Mouse (Mus musculus) brain, embryonic 14.5 days (tissue): ENCODE measurements at regions not wholly inside any gene's neighbourhood (a gene's known extent, or its start where the extent isn't known, plus 50 kb on each side); places are given as distances from the start of the nearest gene placed in this dataset.

ENCODE experiments used
- DNase-seq: peaks from one replicate; pipeline ENCODE4 v3.0.0-alpha.2; 2011; ENCODE audit warnings: low read depth
- CTCF ChIP-seq: fragments of 200-500 bp; IDR thresholded peaks from 2 replicates; pipeline ENCODE4 v1.5.1; 2012; ENCODE audit warnings: inconsistent platforms, mild to moderate bottlenecking, moderate library complexity, borderline replicate concordance; ENCODE audit not compliant: insufficient read depth, insufficient read length; ENCODE audit errors: extremely low read depth
- POLR2A ChIP-seq: fragments of 200-500 bp; IDR thresholded peaks from 2 replicates; pipeline ENCODE4 v1.6.1; 2012; ENCODE audit warnings: mild to moderate bottlenecking, inconsistent platforms, borderline replicate concordance; ENCODE audit not compliant: poor library complexity, insufficient read depth, insufficient read length, severe bottlenecking; ENCODE audit errors: extremely low read depth

DNA sequence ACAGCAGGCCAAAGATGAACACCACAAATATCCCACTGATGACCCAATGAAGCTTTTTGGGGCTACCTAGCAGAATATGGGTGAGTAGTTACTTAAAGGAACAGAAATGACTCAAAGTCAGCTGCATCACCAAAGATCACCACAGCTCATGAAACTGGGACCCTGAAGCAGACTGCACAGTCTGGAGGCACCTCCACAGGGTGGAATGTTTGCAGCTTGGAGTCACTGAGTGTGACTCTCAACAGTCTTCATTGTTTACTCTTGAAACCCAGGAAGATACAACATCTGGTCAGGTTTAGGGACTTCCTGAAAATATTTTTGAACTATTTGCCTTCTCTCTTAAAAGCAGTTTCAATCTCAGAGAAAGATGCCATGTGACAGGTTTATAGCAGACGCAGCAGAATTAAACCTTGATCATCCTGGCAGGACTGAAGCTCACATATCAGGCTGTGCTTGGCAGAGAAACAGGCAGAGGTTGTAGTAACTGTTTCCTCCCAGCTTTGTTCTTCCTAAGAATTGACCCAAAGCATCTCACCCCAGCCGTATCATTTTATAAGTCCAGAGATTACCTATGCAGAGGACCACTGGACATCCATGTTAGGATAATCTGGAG is 944.1 kb upstream of the Adgrl4 start:
- no peak for TF ChIP-seq POLR2A
- TF ChIP-seq CTCF: no peak
- DNase-seq: no peak

DNA sequence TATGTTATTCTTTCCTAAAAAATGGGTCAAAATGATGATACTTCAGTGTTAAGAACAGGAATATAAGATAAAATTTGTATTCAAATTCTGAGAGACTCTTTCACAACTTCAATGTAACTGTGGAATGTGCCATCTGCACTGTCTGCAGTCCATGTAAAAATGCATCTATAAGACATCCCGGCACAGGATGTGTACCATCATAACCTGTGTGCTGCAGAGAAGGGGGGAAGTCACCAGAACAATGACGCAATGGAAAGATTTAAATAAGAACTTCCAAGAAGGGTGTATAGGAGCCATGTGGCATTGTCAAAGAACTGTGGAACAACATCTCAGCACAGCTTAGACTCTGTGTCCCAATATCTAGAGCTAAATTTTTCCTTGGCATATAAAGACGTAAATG is 906.7 kb upstream of the Adgrl4 start:
- DNase-seq: no peak
- TF ChIP-seq CTCF (no peak), POLR2A (no peak)

DNA sequence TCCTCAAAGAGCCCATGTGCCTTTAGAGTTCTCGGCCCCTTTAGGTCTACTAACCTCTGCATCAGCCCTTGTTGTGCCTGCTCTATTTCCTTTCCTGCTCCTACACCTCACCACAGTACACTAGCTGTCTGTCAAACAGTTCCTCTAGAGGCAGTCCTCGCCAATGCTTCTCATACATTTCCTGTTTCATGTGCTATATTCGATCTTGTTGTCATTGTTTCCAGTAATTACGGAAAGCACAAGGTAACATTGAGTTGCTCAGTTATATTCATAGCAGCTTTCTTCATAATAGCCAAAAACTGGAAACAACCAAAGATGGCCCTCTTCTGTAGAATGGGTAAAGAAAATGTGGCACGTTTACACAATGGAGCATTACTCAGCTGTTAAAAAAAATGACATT is 894.6 kb upstream of the Adgrl4 start:
- no peak for DNase-seq
- TF ChIP-seq CTCF (no peak), POLR2A (no peak)

DNA sequence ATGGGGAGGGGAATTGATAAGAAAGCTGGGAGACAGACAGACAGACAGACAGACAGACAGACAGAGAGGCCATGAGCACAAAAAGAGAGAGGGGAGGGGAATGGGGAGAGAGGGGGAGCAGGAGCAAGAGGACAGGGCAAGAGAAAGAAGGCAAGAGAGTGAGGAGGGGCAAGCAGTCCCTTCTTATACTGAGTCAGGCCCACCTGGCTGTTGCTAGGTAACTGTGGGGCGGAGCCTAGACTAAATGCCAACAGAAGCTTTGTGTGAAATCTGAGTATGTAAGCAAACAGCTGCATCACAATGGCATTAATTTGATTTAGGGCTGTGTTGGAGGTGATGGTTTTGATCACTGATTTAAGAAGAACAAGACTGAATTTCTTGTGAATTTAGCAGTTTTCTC is 849.2 kb upstream of the Adgrl4 start:
- TF ChIP-seq POLR2A: no peak
- no peak for TF ChIP-seq CTCF
- peak; percentile 35 for DNase-seq

DNA sequence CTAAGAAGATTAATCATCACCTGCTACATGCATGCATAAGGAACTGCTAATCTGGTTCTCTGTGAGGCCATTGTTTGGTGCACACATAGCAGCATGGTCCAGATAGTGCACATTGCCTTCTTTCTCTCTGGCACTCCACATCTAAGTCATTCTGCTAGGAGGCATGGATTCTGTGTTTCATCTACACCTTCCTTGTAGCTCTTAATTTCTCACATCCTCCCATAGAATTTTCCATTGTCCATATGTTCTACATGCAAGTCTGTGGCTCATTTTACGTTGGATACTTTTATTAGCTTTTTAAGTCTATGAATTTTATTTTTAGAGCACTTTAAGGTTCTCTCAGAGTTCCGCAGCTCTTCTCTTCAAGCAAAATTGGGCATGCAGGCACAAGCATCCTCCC is 846.7 kb upstream of the Adgrl4 start:
- no peak for TF ChIP-seq POLR2A
- TF ChIP-seq CTCF: no peak
- DNase-seq: no peak

DNA sequence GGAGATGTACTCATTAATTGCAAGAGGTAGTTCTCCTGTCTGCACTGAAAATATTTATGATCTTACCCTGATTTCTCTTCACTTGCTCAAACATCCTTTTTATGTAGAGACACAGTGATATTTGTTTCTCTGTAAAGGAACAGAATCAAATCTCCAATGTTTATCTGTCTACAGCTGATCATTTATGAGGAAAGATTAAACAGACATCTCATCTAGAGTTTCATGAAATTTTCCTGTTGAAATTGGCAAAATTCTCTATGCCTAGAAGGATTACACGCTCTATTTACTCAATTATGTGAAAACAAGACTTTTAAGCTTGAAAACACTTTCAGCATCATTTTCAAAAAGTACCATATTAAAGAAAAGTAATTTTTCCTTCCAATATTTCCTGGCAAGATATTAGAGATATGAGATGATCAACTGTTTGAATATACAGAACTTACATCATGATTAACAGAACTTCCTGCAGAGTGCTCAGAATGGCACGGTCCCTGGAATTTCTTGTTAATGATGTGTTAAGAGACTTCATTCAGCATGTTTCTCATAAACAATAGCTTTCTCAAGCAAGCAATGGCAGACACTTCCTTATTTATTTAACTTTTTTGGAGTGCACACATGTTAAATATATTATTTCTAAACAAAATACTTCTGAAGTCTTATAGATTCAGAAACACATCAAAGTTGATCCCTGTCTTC is 834.1 kb upstream of the Adgrl4 start:
- TF ChIP-seq POLR2A (no peak), CTCF (no peak)
- no peak for DNase-seq

DNA sequence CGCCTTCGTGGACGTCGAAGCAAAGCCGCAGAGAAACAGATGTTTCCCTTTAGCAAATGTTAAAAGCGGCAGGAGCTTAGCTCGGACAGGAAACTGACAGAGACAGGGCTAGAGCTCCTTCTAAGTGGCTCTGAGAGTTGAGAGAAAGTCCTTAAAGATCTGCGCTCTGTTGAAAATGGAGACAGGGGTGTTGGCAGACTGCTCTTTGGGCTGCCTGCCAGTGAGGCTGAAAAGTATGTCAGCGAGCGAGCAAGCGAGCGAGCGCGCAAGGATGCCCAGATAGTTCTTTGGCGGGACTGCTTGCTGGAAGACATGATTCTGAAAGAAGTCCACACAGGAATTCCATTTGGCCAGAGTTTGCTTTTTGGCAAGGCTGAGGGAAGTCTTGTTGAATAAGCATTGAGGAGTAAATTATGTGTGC is 827.0 kb upstream of the Adgrl4 start:
- no peak for TF ChIP-seq POLR2A
- TF ChIP-seq CTCF: no peak
- peak; percentile 88 for DNase-seq

DNA sequence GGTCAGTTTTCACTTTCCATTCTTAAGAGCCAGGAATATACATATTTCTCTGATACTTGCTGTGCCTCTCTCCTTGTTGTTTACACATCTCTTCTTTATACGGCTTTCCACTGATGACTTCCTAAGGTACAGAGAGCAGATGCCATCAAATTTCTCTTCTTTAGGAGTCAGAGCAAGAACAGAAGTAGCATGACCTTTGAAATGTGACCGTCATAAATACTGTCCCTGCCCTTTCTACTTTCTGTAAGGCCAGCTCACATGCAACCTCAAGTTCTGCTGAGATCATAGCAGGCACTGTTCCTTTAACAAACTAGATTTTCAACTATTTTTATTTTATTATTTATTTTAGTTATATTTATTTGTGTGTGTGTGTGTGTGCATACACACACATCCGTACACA is 800.1 kb upstream of the Adgrl4 start:
- TF ChIP-seq POLR2A: no peak
- no peak for DNase-seq

DNA sequence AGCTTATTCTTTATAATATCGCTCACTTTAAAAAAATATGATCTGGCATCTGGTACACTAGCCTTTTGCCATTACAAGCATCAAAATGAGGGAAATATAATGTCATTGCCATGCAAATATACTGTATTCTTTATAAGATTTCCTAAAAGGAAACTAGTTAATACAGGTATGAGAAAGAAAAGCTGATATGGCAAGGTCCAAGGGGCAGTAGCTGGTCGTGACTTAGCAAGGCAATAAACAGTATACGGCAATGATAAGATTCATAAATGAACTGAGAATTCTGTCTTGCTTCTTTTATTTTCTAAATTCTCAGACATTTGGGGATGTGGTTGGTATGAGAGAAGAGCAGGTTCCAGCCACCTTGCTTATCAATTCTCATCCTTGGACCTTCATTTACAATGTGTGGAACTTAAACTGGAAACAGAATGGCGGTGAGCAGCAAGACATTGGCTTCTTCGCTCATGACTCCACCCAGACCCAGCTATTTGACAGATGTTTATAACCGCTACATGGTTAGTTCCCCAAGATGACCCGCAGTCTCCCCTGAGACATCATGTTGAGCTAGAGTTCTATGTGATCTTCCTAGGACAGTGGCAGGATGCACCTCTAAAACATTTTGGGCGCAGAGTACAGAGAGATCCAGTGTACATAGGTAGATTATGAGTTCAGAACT is 797.5 kb upstream of the Adgrl4 start:
- no peak for TF ChIP-seq POLR2A
- no peak for TF ChIP-seq CTCF
- no peak for DNase-seq

DNA sequence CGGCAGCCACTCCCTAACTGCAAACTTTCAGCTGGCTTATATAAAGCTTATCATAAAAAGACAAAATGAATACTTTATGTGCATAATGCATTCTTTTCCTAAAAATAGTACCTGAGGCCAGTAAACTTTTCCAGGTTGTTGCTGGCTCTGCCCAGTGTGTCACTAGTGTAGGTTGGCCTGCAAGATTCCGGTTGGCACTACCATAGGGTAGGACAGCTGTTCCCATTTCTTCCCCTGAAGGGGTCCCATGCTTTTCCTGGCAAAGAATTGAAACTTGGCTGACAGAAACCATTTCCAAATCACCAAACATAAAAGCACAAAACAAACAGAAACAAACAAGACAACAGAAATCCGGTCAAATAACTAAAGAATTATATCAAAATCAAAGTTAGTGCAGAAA is 789.6 kb upstream of the Adgrl4 start:
- DNase-seq: peak; percentile 43
- no peak for TF ChIP-seq POLR2A
- no peak for TF ChIP-seq CTCF

DNA sequence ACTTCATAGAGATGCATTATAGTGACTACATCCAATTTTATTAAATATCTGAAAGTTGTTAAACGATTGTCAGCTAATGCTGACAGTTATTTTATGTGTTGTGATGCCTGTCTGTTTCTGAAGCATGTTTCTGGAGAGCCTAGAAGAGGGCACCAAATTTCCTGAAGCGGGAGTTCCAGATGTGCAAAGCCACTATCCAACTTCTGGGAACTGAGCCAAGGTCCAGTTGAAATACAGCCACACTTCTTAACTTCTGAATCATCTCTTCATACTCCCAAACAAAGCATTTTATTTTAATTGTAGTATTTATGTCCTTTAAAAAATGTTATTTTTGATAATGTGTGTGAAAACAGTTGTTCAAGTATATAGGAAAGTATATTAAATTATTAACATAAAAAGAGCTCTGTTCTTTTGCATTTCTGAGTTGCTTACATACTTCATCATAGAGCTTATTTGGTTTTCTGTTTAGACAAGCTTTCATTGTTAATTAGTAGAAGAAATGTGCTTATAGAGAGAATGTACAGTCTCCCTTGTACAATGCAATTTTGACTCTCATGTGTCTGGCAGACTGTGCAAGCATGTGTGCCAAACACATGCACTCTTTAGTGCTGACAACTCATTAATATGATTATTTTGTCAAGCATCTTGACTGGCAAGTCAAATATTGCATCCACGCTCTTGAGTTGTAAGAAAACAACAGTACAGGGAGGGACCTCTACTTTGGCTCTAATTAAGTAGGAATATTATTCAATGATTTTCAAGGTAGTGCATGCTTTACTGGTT is 787.7 kb upstream of the Adgrl4 start:
- TF ChIP-seq POLR2A: no peak
- no peak for TF ChIP-seq CTCF
- peak; percentile 74 for DNase-seq

DNA sequence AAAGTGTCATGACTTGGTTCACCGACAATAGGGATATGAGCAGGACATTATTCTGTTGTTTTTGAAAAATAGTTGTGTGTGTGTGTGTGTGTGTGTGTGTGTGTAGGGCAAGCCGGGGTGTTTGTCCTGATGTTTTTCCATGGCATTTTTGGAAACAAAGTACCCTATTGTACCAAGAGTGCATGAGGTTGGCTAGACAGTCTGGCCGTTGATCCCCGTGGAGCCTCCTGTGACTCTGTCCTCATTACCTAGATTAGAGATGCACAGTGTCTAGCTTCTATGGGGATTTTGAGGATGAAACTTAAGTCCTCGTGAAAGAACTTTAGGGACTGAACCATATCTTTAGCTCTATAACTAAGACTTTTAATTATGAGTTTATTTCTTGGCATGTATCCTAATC is 741.9 kb upstream of the Adgrl4 start:
- no peak for DNase-seq
- TF ChIP-seq CTCF: no peak
- TF ChIP-seq POLR2A: no peak

DNA sequence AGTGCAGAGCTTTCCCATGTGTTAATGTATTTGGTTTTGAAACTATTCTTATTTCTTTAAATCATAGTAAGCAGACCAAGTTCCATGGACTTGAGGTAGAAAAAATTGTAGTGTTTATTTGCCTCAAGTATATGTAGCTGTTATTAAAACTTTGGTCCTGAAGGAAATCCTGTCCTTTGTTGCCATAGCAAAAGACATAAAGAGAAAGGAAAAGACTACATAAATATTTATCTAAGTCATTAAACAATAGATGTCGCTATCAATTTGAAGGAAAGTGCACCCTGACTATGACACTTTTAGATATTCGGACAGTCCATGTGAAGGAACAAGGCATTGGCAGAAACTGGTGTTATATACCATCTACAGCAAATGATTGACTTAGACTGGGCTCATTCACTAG is 737.7 kb upstream of the Adgrl4 start:
- no peak for DNase-seq
- TF ChIP-seq CTCF: no peak
- no peak for TF ChIP-seq POLR2A
